Mouse (Mus musculus): ENCODE measurements at regions not wholly inside any gene's neighbourhood (a gene's known extent, or its start where the extent isn't known, plus 50 kb on each side); places are given as distances from the start of the nearest gene placed in this dataset.

DNA sequence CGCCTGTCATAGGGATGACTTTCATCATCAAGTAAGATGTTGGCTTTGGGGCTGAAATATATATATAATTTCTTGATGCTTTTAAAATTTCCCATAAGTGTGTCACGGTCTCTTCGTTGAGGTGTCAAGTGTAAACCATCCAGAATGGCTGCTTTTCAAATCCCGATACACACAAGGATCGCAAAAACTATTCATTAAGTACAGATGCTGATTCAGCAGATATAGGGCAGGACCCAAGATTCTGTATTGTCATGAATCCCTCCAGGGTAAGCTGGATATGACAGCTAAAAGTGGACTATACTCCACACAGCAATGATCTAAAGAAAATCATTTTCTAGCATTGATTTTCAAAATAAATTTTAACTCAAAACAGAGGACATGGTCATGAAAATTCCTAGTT lies 83.1 kb upstream of the Arid2 start:
- TF ChIP-seq CTCF (conservative IDR thresholded peaks at IDR 0.05; ENCODE audit: insufficient read depth, insufficient read length, low read depth, low read length): no peak
- TF ChIP-seq POLR2A (IDR thresholded peaks at IDR 0.05; ENCODE audit: low read depth, low read length): no peak

Data from kidney, adult 2 months (tissue).